26 mouse cellular contexts compared by ENCODE assay signal in genomic region chr3:51742405-51742804, GRCm38 (mm10).
DNase-seq lines count a peak whose midpoint lies in the region; ATAC-seq and TF ChIP-seq lines count a peak whose summit lies in the region.
"Had no signal": no experiment of that assay in that cellular context is flagged by ENCODE, and none has a peak within 500 bp of the region (broad histone marks: within the 10 kb centered on the region; RNA-seq: fewer than 3 reads in every experiment).

No protein-coding gene starts in this region.

- peak overlapping the region; percentile 78; the same call in 1 of the 2 replicates for H3K27ac ChIP-seq in heart, embryonic 10.5 days
- no peak overlapping the region for H3K27ac ChIP-seq in liver, postnatal 0 days (ENCODE audit: low read depth)
- H3K27ac ChIP-seq in liver, embryonic 11.5 days (ENCODE audit: low read depth, low read length): no peak overlapping the region
- H3K27ac ChIP-seq: embryonic facial prominence, embryonic 15.5 days; heart, adult 2 months; layer of hippocampus, adult 2 months had no signal

- no peaks in the 10 kb centered on the region for H3K36me3 ChIP-seq in heart, embryonic 10.5 days
- no peaks in the 10 kb centered on the region for H3K36me3 ChIP-seq in liver, postnatal 0 days (replicated peaks; ENCODE audit: insufficient read depth, low read length)
- H3K36me3 ChIP-seq in liver, embryonic 11.5 days (ENCODE audit: control insufficient read depth, insufficient read depth, low read length): no peaks in the 10 kb centered on the region
- H3K36me3 ChIP-seq: embryonic facial prominence, embryonic 15.5 days; midbrain, embryonic 15.5 days had no signal

- WGBS in heart, embryonic 10.5 days: 71% methylated on average over 6 of the region's 6 CpGs
- 49% methylated on average over 6 of the region's 6 CpGs for WGBS in liver, postnatal 0 days (ENCODE audit: insufficient replicate concordance)
- 48% methylated on average over 6 of the region's 6 CpGs for WGBS in liver, embryonic 11.5 days

- peaks cover 65% of the 10 kb centered on the region for H3K4me1 ChIP-seq in heart, embryonic 10.5 days
- H3K4me1 ChIP-seq in liver, postnatal 0 days (ENCODE audit: insufficient read depth): peaks cover 28% of the 10 kb centered on the region
- H3K4me1 ChIP-seq in liver, embryonic 11.5 days (replicated peaks; ENCODE audit: control insufficient read depth, insufficient read depth, low read length): peaks cover 58% of the 10 kb centered on the region

- no peak for TF ChIP-seq EP300 in liver, postnatal 0 days (IDR thresholded peaks at IDR 0.05; ENCODE audit: low read depth)

- H3K9me3 ChIP-seq in heart, embryonic 10.5 days: no peaks in the 10 kb centered on the region
- H3K9me3 ChIP-seq in liver, postnatal 0 days (ENCODE audit: low read length): no peaks in the 10 kb centered on the region
- H3K9me3 ChIP-seq in liver, embryonic 11.5 days (ENCODE audit: control insufficient read depth, low read length): no peaks in the 10 kb centered on the region
- H3K9me3 ChIP-seq: embryonic facial prominence, embryonic 15.5 days; midbrain, embryonic 15.5 days had no signal

- H3K4me2 ChIP-seq in liver, postnatal 0 days (ENCODE audit: low read depth, low read length): no peak overlapping the region
- no peak overlapping the region for H3K4me2 ChIP-seq in liver, embryonic 11.5 days
- H3K4me2 ChIP-seq: embryonic facial prominence, embryonic 15.5 days; midbrain, embryonic 15.5 days had no signal

- H3K9ac ChIP-seq in liver, postnatal 0 days (replicated peaks): no peak overlapping the region
- H3K9ac ChIP-seq in liver, embryonic 11.5 days (ENCODE audit: low read depth, low read length): no peak overlapping the region
- H3K9ac ChIP-seq: embryonic facial prominence, embryonic 15.5 days; forebrain, postnatal 0 days; midbrain, embryonic 15.5 days had no signal

- no peak for ATAC-seq in liver, postnatal 0 days
- peak; percentile 59 for ATAC-seq in liver, embryonic 11.5 days (replicated peaks; ENCODE audit: low FRiP score)
- ATAC-seq in megakaryocyte-erythroid progenitor cell, adult 5-6 weeks (replicated peaks; ENCODE audit: low FRiP score, low TSS enrichment, poor library complexity, severe bottlenecking): peak; percentile 4; the same call in 1 of the 2 replicates
- ATAC-seq: CD4-positive, CD25-positive, alpha-beta regulatory T cell, adult 4 months; forebrain, postnatal 0 days; hindbrain, embryonic 16.5 days; intestine, embryonic 16.5 days had no signal

- no peak for TF ChIP-seq CTCF in liver, postnatal 0 days (IDR thresholded peaks at IDR 0.05; ENCODE audit: low read depth)

- DNase-seq in heart, embryonic 10.5 days (ENCODE audit: low spot score): no peak
- no peak for DNase-seq in heart, postnatal 4 days
- peak; percentile 72 for DNase-seq in liver
- DNase-seq in liver, postnatal 0 days: no peak
- no peak for DNase-seq in liver, embryonic 11.5 days (ENCODE audit: low spot score)
- no peak for DNase-seq in kidney, adult 11 months
- DNase-seq: adrenal gland, postnatal 25 days; cerebellum, adult 9-10 months; forebrain, postnatal 0 days; gastrocnemius, postnatal 36 days; layer of hippocampus, postnatal 36 days; lung, adult 18-20 months; lung, postnatal 10 days; right cerebral cortex, adult 18-20 months; right cerebral cortex, postnatal 4 days; thymus, postnatal 14 days had no signal

- H3K27me3 ChIP-seq in heart, embryonic 10.5 days (ENCODE audit: insufficient read depth, poor library complexity, severe bottlenecking): no peaks in the 10 kb centered on the region
- H3K27me3 ChIP-seq in liver, postnatal 0 days (ENCODE audit: insufficient read depth, low read length): no peaks in the 10 kb centered on the region
- no peaks in the 10 kb centered on the region for H3K27me3 ChIP-seq in liver, embryonic 11.5 days (replicated peaks; ENCODE audit: control insufficient read depth, insufficient read depth, low read length)
- H3K27me3 ChIP-seq: embryonic facial prominence, embryonic 15.5 days; midbrain, embryonic 15.5 days had no signal

- H3K4me3 ChIP-seq in heart, embryonic 10.5 days: no peak overlapping the region
- no peak overlapping the region for H3K4me3 ChIP-seq in liver, postnatal 0 days (ENCODE audit: low read depth, low read length)
- H3K4me3 ChIP-seq in liver, embryonic 11.5 days (ENCODE audit: low read depth, low read length): no peak overlapping the region
- H3K4me3 ChIP-seq: embryonic facial prominence, embryonic 15.5 days; forebrain, embryonic 10.5 days; heart, adult 2 months; layer of hippocampus, adult 2 months; midbrain, embryonic 15.5 days; myocyte had no signal
